Mouse (Mus musculus) monocyte, adult 2 months (primary cell): ENCODE results near the gene Dpy19l1.
A peak's percentile ranks its signal among the peaks of the same experiment; 100 is the strongest.

Experiments used
- DNase-seq, 2 experiments: peaks; one replicate each; pipeline ENCODE4 v3.0.0; 2022; ENCODE audit warnings: low spot score in 2 of 2, low read depth in 1 of 2

Gene Dpy19l1

DNA sequence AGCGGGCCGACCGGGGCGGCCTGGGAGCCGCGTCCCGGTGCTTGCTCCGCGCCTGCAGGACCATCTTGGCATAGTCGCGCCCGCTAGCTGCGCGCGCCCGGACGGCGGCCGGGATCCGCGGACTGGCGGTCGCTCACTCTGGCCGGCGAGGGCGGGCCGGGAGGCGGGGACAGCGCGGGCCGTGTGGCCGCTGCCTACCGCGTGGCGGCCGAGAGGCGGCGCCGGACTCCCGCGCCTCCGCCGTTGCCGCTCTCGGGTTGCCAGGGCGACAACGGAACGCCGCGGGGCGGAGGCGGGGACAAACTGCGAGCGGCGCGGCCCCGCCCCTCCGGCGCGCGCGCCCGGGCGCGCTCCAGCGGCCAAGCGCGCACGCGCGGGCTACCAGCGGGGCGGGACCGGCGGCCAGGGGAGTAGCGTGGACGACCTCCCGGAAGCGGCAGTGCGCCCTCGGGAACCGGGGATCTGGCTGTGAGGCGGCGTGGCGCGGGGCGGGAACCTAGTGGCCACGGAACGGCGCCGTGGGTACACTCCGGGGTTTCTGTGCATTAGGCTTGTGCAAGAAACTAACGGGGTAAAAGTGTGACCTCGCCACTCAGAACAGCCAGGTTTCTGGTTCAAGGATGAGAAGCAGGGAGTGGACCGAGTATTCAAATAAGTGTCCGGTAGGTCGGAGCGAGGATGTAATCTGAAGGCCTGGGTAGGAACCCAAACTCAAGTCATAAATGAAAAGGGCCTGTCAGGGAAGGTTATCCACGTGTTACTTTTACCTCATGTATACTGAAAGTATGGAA is at the start of gene Dpy19l1:
TSS of gene Dpy19l1 (minus strand) at position 74 of the 791 bp plus-strand sequence.
- peak; percentile 62 to 82 for DNase-seq

- DNase-seq = no peak
Measured at GRCm38 (mm10) chr9:24538159-24538558, 35.2 kb upstream of the Dpy19l1 start.

DNA sequence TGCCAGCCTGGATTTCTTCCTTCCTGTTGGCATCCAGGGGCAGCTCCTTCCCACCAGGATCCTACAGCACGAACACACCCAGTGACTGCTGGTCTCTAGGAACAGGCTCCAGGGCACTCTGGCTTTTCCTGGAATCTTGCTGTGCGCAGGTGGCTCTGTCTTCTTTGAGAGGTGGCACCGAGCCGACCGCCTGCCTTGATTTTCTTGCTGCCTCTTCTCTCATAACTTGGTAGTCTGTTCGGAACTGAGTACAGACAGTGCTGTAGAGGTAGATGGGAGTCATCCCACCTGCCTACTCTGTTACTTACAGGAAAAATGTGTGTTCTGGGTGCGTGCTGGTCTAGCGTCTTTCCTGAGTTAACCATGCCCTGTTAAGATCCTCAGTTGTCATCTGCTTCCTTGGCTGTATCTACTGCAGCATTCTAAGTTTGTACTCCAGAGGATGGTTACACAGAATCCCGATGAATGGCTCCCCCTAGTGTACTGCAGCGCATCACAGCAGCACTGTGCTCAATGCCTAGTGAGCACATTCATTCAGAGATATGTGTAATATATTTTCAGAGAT is 13.7 kb upstream of the Dpy19l1 start:
- peak in 1 of 2 experiments; percentile 32 for DNase-seq

DNA sequence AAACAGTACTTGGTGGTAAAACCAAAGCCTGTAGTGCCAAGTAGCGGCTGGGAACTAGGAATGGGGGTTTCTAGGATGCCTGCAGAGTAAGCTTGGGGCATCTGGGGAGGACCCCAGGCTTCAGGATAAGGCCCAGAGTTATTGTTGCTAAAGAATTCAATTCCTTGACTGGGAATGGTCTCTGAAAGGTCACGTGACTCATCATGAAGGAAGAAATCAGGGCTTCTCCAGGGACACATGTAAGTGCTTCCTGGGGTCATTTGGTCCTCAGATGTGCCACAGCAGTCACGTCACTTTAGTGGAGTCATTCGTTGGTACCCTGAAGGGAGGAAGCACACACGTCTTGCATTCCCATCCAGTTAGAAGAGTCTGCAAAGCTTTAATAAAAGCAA is 11.1 kb upstream of the Dpy19l1 start:
- no peak for DNase-seq

DNA sequence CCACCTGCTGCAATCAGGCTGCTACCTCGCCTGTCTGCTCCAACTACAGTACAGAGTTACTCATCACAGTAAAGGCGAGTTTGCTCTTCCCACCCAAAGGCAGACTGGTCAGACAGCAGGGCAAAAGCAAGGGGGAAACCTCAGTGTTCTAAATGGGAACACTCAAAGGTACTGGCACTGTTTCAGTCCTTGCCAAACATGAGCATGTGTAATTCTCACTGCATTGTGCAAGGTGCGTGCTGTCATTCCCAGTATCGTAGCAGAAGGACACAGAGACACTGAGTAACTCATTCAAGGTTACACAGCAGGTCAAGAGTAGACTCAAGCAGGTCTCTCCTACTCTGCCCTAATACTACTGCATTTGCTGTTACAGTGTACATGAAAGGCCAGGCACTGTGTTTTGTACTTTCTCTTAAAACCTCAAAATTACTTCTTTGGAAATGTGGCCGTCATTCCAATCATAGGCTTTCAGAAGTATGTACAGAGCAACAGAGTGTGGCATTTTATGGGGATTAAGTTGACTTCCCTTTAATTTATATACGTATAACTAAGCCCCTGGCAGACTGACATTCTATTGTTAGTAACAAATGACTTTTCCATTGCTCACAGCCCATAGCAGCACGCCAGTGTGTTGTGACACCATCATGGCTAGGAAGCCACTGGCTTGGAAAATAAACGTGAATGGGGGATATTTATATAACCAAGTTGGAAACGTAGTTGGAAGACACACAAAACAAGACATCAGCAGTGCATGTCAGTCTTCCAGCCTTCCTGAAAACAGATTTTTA is 10.5 kb upstream of the Dpy19l1 start:
- DNase-seq = no peak

GRCm38 (mm10) chr9:24512121-24512539 is 9.2 kb upstream of the Dpy19l1 start:
- DNase-seq = peak in 1 of 2 experiments; percentile 27

DNA sequence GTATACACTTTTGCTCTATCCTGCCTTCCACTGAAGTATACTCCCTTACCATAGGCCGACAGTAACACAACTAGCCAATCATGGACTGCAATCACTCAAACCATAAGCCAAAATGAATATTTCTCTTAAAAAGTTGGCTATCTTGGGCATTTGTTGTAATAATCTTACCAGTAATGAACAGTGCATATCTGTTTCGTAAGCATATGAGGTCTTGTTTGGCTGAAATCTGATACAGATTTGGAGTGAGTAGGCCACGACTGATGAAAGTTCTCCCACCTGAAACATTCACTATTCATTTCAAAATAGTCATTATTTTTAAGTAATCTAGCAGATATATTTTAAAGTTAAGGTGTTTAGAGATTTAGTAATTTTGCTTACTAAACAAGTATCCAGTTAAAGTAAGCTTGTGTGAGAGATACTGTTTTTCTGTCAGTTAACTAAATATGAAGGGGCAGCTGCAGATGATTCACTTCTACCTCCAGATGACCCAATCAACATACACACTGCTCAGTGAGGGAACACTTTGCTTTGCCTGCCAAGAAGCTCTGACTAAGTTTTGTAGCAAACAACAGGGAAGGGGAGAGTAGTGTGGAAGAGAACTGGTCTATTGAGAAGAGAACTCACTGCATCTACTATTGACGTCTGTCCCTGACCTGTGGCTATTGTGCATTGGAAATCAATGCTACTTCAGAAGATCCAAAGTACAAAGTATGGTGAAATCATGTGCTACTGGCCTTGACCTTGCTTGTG is 8.6 kb upstream of the Dpy19l1 start:
- peak in 1 of 2 experiments; percentile 18 for DNase-seq

DNA sequence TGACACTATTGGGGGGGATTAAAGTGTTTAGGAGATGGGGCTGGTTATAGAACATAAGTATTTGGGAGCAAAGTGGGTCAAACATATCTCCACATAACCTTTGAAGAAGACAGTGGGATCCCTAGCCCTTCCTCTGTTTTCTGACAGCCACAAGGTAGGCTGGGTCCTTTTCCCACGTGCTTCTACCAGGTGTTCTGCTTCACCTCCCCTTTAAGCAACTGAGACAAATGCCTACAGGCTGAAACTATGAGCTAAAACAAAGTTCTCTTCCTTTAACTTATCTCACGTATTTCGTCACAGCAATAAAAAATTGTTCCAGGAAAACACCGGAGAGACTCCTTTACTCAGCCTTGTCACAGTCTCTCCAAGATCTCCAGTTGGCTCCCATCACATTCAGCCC is 5.9 kb upstream of the Dpy19l1 start:
- no peak for DNase-seq

GRCm38 (mm10) chr9:24506510-24506909 is 3.6 kb upstream of the Dpy19l1 start:
- no peak for DNase-seq

DNA sequence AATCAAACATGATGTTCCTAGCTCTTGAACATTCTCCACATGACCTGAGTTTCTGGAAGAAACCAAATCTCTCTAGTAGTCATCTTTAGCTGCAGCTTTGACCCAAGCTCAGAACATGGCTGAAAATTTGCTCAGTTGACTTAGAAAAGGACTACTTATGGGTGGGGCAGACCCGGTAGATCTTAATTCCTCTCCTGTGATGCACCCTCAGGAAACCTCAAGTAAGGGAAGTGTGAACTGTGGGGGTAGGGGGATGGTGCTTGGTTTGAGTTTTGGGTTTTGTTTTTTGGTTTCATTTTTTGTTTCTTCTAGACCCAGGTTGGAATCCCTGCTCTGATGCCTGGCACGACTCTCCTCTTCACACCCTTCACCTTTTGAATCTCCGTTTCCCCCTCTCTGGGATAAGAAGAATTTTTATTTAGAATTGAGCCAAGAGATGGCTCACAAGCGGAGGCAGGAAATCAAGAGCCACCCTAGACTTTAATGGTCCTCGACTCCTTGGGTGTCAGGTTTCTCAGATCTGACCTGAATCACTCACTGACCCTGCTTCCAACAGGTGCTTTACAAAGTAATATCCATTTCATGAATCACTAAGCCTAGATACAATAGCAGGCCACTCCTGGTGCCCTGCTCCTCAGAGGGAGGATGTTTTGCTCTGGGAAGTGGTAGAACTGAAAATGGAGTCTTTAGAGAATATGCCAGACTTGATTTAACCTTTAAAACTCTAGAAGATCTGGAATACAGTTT is 2.2 kb upstream of the Dpy19l1 start:
- peak; percentile 19 to 30 for DNase-seq

DNA sequence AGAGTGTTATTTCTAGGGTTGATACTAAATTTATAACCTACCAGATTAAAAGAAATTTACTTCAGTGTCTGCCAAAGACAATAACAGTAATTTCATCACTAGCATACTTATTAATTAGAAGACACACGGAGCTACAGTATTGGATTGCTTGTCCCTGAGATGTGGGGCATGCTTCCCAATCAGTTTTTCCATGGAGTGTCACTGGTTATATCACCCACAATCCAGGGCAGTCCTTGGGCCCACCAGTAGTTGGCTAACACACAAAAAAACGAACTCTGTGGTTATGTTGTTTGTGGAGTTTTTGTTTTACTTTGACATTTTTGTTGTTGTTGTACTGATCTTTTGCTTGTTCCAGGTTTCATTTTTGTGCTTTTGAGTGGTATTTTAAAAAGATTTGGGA is 1.4 kb upstream of the Dpy19l1 start:
- no peak for DNase-seq

GRCm38 (mm10) chr9:24503858-24504219 is 899 bp upstream of the Dpy19l1 start:
- DNase-seq = no peak

DNA sequence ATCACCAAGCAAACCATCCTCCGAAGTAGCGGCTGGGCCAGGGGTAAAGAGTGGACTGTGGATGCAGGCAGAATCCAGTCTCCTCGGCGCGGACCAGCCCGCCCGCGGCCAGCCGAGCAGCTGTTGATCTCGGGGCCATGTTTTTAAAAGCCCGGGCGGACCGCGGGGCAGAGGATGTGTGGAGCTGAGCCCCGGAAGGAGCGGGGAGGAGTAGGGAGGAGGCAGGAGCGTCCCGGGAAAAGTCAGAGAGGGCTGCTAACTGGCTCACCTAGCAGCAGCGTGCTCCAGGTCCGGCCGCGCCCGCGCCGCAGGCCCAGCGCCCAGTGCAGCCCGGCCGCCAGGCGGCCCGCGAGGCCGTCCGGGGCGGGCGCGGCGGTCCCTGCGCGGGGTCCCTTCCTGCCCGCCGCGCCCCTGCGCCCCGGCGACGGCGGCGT is 352 bp downstream of the Dpy19l1 start:
- DNase-seq = peak in 1 of 2 experiments; percentile 14

- DNase-seq = no peak
Measured at GRCm38 (mm10) chr9:24501618-24502017, 1.3 kb downstream of the Dpy19l1 start.

GRCm38 (mm10) chr9:24496226-24496625 is 6.7 kb downstream of the Dpy19l1 start:
- no peak for DNase-seq

DNA sequence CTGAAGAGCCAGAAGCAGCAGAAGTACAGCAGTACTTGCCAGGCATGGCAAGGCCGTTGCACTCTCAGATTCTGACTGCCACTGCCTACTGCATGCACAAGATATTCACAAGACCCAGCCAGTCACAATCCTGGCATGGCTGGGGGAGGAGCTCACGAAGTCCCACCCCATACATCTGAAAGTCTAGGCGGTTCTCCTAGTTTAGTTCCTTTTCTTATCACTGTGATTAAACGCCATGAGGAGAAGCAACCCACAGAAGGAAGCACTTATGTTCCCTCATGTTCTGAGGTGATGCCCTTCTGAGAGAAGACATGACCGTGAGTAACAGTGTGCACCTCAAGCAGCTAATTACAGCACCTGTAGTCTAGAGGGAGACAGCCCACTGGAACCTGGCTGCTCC is 12.4 kb downstream of the Dpy19l1 start:
- DNase-seq = no peak

DNA sequence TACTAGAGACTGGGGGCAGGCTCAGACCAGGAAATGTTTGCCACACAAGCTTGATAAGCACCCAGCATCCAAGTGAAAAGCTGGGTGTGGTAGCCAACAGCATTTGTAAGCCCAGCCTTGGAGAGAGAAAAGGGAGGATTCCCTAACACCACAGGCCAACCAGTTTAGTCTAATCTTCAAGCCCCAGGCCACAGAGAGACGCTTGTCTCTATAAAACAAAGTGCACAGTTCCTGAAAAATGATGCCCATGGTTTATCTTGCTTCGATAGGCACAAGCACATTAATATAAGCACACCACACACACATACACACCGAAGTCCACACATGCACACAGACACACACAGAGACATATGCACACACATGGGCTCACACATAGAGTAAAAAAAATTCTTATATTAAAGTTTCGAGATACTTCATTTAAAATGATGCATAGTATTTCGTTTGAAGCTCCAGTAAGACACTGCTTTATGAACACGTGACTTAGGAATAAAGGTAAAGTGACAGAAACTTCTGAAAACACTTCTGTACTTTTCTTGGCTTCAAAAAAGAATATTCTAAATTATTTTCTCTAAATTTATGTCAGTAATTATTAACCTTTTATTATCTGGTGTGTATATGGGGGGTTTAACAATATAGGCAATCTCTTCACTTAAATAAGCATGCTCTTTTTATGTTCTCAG is 14.4 kb downstream of the Dpy19l1 start:
- no peak for DNase-seq

GRCm38 (mm10) chr9:24482375-24482774 is 20.6 kb downstream of the Dpy19l1 start:
- DNase-seq = no peak

DNA sequence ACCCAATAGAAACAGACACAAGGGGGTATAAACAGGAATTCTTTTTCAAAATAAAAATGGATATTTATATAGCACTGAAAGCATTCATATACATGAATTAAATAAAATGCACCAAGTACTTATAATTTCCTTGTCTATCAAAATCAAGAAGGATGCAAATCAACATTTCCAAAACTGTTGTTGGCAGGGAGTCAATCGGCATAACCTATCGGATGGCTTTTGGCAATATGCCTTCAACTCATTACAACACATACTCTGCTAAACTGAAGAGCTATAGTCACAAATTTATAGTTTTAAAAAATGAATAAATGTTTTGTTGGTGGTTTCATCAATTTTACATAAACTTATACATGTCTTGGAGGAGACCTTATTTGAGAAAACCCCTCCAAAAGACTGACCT is 25.7 kb downstream of the Dpy19l1 start:
- no peak for DNase-seq

GRCm38 (mm10) chr9:24473824-24474223 is 29.1 kb downstream of the Dpy19l1 start:
- DNase-seq = no peak
